Mouse (Mus musculus) megakaryocyte progenitor cell, adult 5-6 weeks (primary cell): ENCODE results near the gene Slc9a8. TPM values are rescaled to one million over a fixed set of nuclear protein-coding genes. Genes with fewer than 3 reads are reported as not detected.

ENCODE experiments used
- ATAC-seq: replicated peaks from 2 replicates; pipeline ENCODE4 v1.8.0; 2016; ENCODE audit warnings: mild to moderate bottlenecking, moderate TSS enrichment, inconsistent platforms; ENCODE audit not compliant: poor library complexity
- total RNA-seq, 2 experiments: library from RNA; stranded (forward) in 1 of 2; stranded (reverse) in 1 of 2; fragments of 157-497, 149-512 nt in 1 of 2; fragments of 200-1000 nt in 1 of 2; gene quantifications; 2 replicates each; pipeline versions ENCODE4 v1.2.3 to v1.2.4; 2015 to 2017

Gene Slc9a8
- total RNA-seq, 2 experiments from 2014 or later = 17.9 to 37.4 TPM

- peak; percentile 90 for ATAC-seq
Observed at GRCm38 (mm10) chr2:167447629-167448028, 26.1 kb downstream of the Slc9a8 start.

GRCm38 (mm10) chr2:167449331-167450275, 28.1 kb downstream of the Slc9a8 start:
- ATAC-seq = no peak

- no peak for ATAC-seq
Observed at GRCm38 (mm10) chr2:167450647-167451046, 29.1 kb downstream of the Slc9a8 start.

GRCm38 (mm10) chr2:167453814-167454213, 32.3 kb downstream of the Slc9a8 start:
- no peak for ATAC-seq

- ATAC-seq = no peak
Observed at GRCm38 (mm10) chr2:167456361-167457020, 35.0 kb downstream of the Slc9a8 start.

- ATAC-seq = peak; percentile 48; the same call in 1 of the 2 replicates
Observed at GRCm38 (mm10) chr2:167457213-167457612, 35.7 kb downstream of the Slc9a8 start.

- no peak for ATAC-seq
Observed at GRCm38 (mm10) chr2:167458548-167458947, 37.0 kb downstream of the Slc9a8 start.

- no peak for ATAC-seq
Observed at GRCm38 (mm10) chr2:167459071-167459865, 37.8 kb downstream of the Slc9a8 start.

- peak; percentile 82 for ATAC-seq
Observed at GRCm38 (mm10) chr2:167462954-167463353, 41.4 kb downstream of the Slc9a8 start.

GRCm38 (mm10) chr2:167463802-167464201, 42.3 kb downstream of the Slc9a8 start:
- ATAC-seq = no peak

- ATAC-seq = no peak
Observed at GRCm38 (mm10) chr2:167465951-167466350, 44.4 kb downstream of the Slc9a8 start.

GRCm38 (mm10) chr2:167467214-167467613, 45.7 kb downstream of the Slc9a8 start:
- ATAC-seq = peak; percentile 47

- peak; percentile 71 for ATAC-seq
Observed at GRCm38 (mm10) chr2:167468444-167468843, 46.9 kb downstream of the Slc9a8 start.

GRCm38 (mm10) chr2:167470611-167471010, 49.1 kb downstream of the Slc9a8 start:
- ATAC-seq = no peak

- no peak for ATAC-seq
Observed at GRCm38 (mm10) chr2:167471585-167471984, 50.1 kb downstream of the Slc9a8 start.

GRCm38 (mm10) chr2:167474218-167474617, 52.7 kb downstream of the Slc9a8 start:
- ATAC-seq = no peak

- no peak for ATAC-seq
Observed at GRCm38 (mm10) chr2:167475596-167475995, 54.1 kb downstream of the Slc9a8 start.

GRCm38 (mm10) chr2:167476200-167476688, 54.7 kb downstream of the Slc9a8 start:
- ATAC-seq = peak; percentile 32

- ATAC-seq = peak; percentile 2; the same call in 1 of the 2 replicates
Observed at GRCm38 (mm10) chr2:167476762-167477161, 55.2 kb downstream of the Slc9a8 start.

- ATAC-seq = no peak
Observed at GRCm38 (mm10) chr2:167478128-167478527, 56.6 kb downstream of the Slc9a8 start.

GRCm38 (mm10) chr2:167479501-167479900, 58.0 kb downstream of the Slc9a8 start:
- no peak for ATAC-seq
